Mouse (Mus musculus) stomach, postnatal 0 days (tissue): ENCODE measurements around the gene Mtch2. TPM values are rescaled to one million over a fixed set of nuclear protein-coding genes. Genes with fewer than 3 reads are reported as not detected.
"Not testable (repeated sequence)": the region's sequence is repeated elsewhere in the genome, so short reads cannot be mapped to it uniquely, and the experiment has no call there.

Experiments
- ATAC-seq: fragments of 200-750 bp; cut with Nextera tagmentation; 2 replicates; pipeline ENCODE4 v1.8.0; 2017; ENCODE audit not compliant: low FRiP score, low TSS enrichment
- DNase-seq: peaks from one replicate; pipeline ENCODE4 v3.0.0-alpha.2; 2016; ENCODE audit warnings: low spot score
- H3K27ac ChIP-seq: fragments of 300-500 bp; sonication (generic); replicated peaks from 2 replicates; pipeline ENCODE4 v1.5.1; 2014; ENCODE audit warnings: mild to moderate bottlenecking, control low read depth
- H3K27me3 ChIP-seq: fragments of 300-500 bp; sonication (generic); 2 replicates; pipeline ENCODE4 v1.6.1; 2014; ENCODE audit warnings: low read length; ENCODE audit not compliant: control insufficient read depth, insufficient read depth
- H3K36me3 ChIP-seq: fragments of 300-500 bp; sonication (generic); 2 replicates; pipeline ENCODE4 v1.6.1; 2014; ENCODE audit warnings: low read length, mixed read lengths; ENCODE audit not compliant: control insufficient read depth, insufficient read depth
- H3K4me1 ChIP-seq: fragments of 300-500 bp; sonication (generic); replicated peaks from 2 replicates; pipeline ENCODE4 v1.6.1; 2014; ENCODE audit warnings: antibody characterized with exemption; ENCODE audit not compliant: control insufficient read depth, insufficient read depth
- H3K4me2 ChIP-seq: fragments of 300-500 bp; sonication (generic); replicated peaks from 2 replicates; pipeline ENCODE4 v1.6.1; 2014; ENCODE audit warnings: low read depth, mild to moderate bottlenecking, control low read depth, moderate library complexity
- H3K4me3 ChIP-seq: fragments of 300-500 bp; sonication (generic); 2 replicates; pipeline ENCODE4 v1.5.1; 2014; ENCODE audit warnings: low read depth, low read length, control low read depth
- H3K9ac ChIP-seq: fragments of 300-500 bp; sonication (generic); 2 replicates; pipeline ENCODE4 v1.6.1; 2014; ENCODE audit warnings: mild to moderate bottlenecking, low read length, control low read depth, mixed read lengths
- H3K9me3 ChIP-seq: fragments of 300-500 bp; sonication (generic); 2 replicates; pipeline ENCODE4 v1.6.1; 2016; ENCODE audit warnings: low read length; ENCODE audit not compliant: control insufficient read depth
- CTCF ChIP-seq: IDR thresholded peaks from 2 replicates; pipeline ENCODE4 v1.5.1; 2016; ENCODE audit warnings: antibody characterized with exemption, low read depth, mild to moderate bottlenecking, moderate library complexity
- EP300 ChIP-seq: optimal IDR thresholded peaks from 2 replicates; pipeline ENCODE3; 2016; ENCODE audit warnings: antibody characterized with exemption
- WGBS: fragments of 180-500 bp; shearing (Covaris S2); extraction: QIAGEN DNeasy Blood & Tissue Kit; methylation state at CpG from one replicate; pipeline ENCODE4 v1.1.7; 2014; 5-methylcytosine and 5-hydroxymethylcytosine counted together
- polyA plus RNA-seq: library from polyadenylated mRNA; unstranded; fragments of >200 nt; fragmentation: Nextera tagmentation; extraction: Ambion mirVana; gene quantifications from 2 replicates; pipeline ENCODE4 v1.2.1, GENCODE M21; 2015

The Mtch2 gene
- polyA plus RNA-seq, 1 experiment from 2014 or later: 151 TPM

DNA sequence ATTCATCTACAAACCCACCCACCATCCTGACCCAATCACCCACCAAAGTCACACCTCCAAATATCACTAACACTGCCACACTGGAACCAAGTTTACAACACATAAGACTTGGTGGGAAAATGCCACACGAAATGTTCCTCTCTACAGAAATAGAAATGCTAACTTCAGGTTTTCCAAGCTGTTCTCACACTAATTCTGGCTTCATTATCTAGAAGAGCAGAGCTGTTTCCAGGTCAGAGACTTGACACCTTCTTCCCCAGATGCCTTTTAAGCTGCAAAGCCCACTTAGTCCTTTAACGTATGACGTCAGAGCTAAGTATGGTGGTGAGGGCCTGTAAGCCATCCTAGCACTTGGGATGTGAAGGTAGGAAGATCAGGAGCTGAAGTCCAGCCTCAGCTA lies 28.2 kb upstream of the Mtch2 start:
- Histone ChIP-seq H3K9ac (no peak overlapping the region), H3K27me3 (no peaks in the 10 kb centered on the region), H3K4me3 (no peak overlapping the region), H3K4me1 (no peaks in the 10 kb centered on the region), H3K27ac (no peak overlapping the region), H3K4me2 (no peak overlapping the region), H3K9me3 (no peaks in the 10 kb centered on the region), H3K36me3 (no peaks in the 10 kb centered on the region)
- 91% methylated on average over 3 of the region's 3 CpGs for WGBS
- ATAC-seq (no peak), DNase-seq (no peak)
- TF ChIP-seq EP300 (no peak), CTCF (no peak)

DNA sequence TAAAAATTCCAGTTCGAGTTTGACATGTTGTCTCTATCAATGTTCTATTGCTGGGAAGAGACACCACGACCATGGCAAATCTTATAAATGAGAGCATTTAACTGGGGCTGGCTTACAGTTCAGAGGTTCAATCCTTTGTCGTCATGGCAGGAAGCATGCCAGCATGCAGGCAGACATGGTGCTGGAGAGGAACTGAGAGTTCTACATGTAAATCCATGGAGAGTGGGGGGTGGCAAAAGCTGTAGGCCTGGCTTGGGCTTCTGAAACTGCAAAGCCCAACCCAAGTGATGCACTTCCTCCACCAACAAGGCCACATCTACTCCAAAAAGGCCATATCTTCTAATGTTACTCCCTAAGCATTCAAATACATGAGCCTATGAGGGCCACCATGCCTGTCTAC lies 26.1 kb upstream of the Mtch2 start:
- H3K27me3 ChIP-seq: no peaks in the 10 kb centered on the region
- TF ChIP-seq CTCF (no peak), EP300 (no peak)
- ATAC-seq (no peak), DNase-seq (no peak)
- no peak overlapping the region for H3K4me2 ChIP-seq
- no peaks in the 10 kb centered on the region for H3K4me1 ChIP-seq
- H3K4me3 ChIP-seq: no peak overlapping the region
- WGBS: 82% methylated on average over 3 of the region's 3 CpGs
- H3K9me3 ChIP-seq: no peaks in the 10 kb centered on the region
- no peak overlapping the region for H3K9ac ChIP-seq
- no peak overlapping the region for H3K27ac ChIP-seq
- H3K36me3 ChIP-seq: no peaks in the 10 kb centered on the region

DNA sequence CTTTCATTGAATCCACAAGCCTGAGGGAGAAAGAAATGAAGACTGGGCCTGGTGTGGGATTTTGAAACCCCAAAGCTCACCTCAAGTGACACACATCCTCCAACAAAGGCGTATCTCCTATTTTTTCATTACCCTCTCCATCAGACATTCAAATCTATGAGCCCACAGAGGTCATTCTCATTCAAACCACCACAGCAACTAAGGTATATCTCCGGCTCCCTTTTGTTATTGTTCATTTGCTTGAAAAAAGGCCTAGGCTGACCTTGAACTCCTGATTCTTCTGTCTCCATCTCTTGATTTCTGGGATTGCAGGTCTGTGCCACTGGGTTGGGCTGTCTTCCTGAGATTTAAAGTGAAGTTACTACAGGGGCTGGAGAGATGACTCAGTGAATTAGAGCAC lies 24.0 kb upstream of the Mtch2 start:
- no peak overlapping the region for H3K4me2 ChIP-seq
- H3K9me3 ChIP-seq: no peaks in the 10 kb centered on the region
- WGBS: 87% methylated on average over 2 of the region's 2 CpGs
- DNase-seq (no peak), ATAC-seq (no peak)
- H3K9ac ChIP-seq: no peak overlapping the region
- TF ChIP-seq CTCF (no peak), EP300 (no peak)
- H3K27ac ChIP-seq: no peak overlapping the region
- H3K4me3 ChIP-seq: no peak overlapping the region
- no peaks in the 10 kb centered on the region for H3K27me3 ChIP-seq
- no peaks in the 10 kb centered on the region for H3K36me3 ChIP-seq
- H3K4me1 ChIP-seq: no peaks in the 10 kb centered on the region

DNA sequence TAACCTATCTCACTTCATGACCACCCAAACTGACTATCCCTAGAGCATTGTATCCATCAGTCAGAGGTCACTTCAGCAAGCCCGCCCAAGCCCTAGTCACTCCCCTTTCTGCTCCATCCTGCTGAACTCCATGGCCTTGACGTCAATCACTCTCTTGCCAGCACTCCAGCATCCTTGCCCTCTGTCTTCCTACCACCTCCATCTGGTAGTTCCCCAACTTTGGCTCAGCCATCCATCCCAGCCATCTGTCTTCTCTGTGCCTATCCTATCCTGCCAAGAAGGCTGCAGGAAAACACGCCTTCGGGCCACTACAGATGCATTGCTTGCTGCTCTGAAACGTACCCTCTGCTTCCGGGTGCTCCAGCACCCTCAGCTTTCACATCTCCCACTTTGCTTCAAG lies 23.2 kb upstream of the Mtch2 start:
- Histone ChIP-seq H3K9me3 (no peaks in the 10 kb centered on the region), H3K4me3 (no peak overlapping the region), H3K27ac (no peak overlapping the region), H3K9ac (no peak overlapping the region), H3K27me3 (no peaks in the 10 kb centered on the region), H3K4me2 (no peak overlapping the region), H3K36me3 (no peaks in the 10 kb centered on the region), H3K4me1 (no peaks in the 10 kb centered on the region)
- ATAC-seq (no peak), DNase-seq (no peak)
- TF ChIP-seq EP300: no peak
- no peak for TF ChIP-seq CTCF
- 88% methylated on average over 6 of the region's 6 CpGs for WGBS

DNA sequence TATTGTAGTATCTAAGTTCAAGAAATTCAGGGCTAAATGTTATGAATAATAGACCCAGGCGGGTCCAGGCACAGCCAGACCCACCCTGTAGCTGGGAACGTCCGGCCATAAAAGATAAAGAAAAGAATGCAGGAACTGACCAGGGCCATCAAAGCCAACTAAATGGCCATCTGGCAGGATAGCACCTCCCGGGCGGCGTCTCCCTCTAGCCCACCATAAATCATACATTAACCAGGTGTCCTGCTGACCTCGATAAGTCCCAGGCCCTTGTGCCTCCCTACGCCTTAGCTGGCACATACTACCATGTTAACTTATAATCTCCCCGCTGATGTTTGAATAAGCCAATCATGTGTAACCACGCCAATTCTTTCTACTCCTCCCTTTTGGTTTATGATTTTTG lies 22.4 kb upstream of the Mtch2 start:
- not testable (repeated sequence) for H3K4me1 ChIP-seq, H3K4me2 ChIP-seq, H3K27ac ChIP-seq, DNase-seq, H3K9ac ChIP-seq, ATAC-seq, H3K36me3 ChIP-seq, H3K27me3 ChIP-seq, H3K9me3 ChIP-seq, H3K4me3 ChIP-seq
- WGBS: 61% methylated on average over 10 of the region's 10 CpGs

DNA sequence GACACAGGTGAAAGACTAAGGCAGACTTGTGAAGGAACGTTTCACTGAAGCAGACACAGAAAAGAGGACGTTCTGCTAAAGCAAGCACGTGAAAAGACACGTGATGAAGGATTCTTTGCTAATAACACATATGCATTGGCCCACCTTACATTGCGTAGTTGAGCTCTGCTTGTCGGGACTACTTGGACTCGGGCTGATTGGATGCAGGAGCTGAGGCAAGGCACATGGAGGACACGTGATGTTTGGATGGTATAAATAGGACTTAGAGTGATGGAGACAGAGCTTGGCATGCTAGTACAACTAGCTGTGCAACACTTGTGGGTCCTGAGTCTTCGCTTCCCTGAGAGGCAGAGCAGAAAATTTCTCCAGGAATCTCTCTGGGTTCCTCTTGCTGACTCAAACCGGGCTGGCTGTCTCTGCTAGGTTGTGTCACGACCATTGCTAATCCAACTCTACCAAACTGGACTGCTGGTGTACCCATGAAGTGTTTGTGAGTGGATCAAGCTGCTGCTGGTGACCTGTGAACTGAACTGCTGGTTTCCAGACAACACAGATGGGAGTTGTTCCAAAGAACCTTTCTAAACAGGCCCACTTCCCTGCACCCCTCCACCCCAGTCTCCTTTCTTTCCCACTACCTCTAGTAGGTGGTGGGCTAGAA lies 21.3 kb upstream of the Mtch2 start:
- no peaks in the 10 kb centered on the region for H3K27me3 ChIP-seq
- 75% methylated on average over 11 of the region's 11 CpGs for WGBS
- H3K4me1 ChIP-seq: no peaks in the 10 kb centered on the region
- TF ChIP-seq EP300 (no peak), CTCF (no peak)
- no peak overlapping the region for H3K27ac ChIP-seq
- H3K4me3 ChIP-seq: no peak overlapping the region
- no peaks in the 10 kb centered on the region for H3K36me3 ChIP-seq
- ATAC-seq (no peak), DNase-seq (no peak)
- no peak overlapping the region for H3K4me2 ChIP-seq
- H3K9me3 ChIP-seq: no peaks in the 10 kb centered on the region
- H3K9ac ChIP-seq: no peak overlapping the region
